Mouse (Mus musculus) cerebellum, adult 9-10 months (tissue): Measurements from ENCODE around the gene Satl1.

Experiments used
- DNase-seq: peaks from one replicate; pipeline ENCODE4 v3.0.0; 2022

The Satl1 gene

GRCm38 (mm10) chrX:112406679-112407078 lies at the start of gene Satl1:
Satl1 (minus strand) TSS chrX:112406779.
- no peak for DNase-seq

GRCm38 (mm10) chrX:112438064-112438463 lies 31.5 kb upstream of the Satl1 start:
- DNase-seq: no peak

- DNase-seq: no peak
These were observed 31.0 kb upstream of the Satl1 start for GRCm38 (mm10) chrX:112437580-112437979.

- peak; percentile 25 for DNase-seq
These were observed 16.4 kb upstream of the Satl1 start for GRCm38 (mm10) chrX:112422998-112423397.

- no peak for DNase-seq
These were observed 5.7 kb upstream of the Satl1 start for GRCm38 (mm10) chrX:112412309-112412708.

GRCm38 (mm10) chrX:112370577-112371410 lies 35.8 kb downstream of the Satl1 start:
- DNase-seq: peak; percentile 67

GRCm38 (mm10) chrX:112368426-112368825 lies 38.2 kb downstream of the Satl1 start:
- DNase-seq: no peak

GRCm38 (mm10) chrX:112348395-112348791 lies 58.2 kb downstream of the Satl1 start:
- peak; percentile 28 for DNase-seq

GRCm38 (mm10) chrX:112347467-112348394 lies 58.8 kb downstream of the Satl1 start:
- no peak for DNase-seq

DNA sequence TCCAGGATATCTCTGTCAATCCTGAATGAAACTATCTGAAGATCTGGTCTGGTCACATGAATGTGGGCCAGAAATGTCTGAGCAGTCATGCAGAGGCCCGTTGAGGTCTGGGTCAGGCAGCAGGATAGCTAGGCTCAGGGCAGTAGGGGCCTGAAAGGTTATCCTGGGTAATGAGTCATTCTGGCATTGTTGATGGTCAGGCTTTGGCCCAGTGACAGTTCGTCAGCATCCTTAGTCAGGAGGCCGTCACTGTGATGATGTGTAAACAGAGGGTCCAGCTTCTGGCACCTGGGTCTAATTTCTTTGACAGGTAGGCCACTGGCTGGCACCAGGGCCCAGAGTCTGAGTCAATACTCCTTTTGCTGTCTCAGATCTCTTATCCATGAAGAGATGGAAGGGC lies 67.1 kb downstream of the Satl1 start:
- DNase-seq: no peak
